Mouse (Mus musculus) heart, postnatal 0 days (tissue): Measurements from ENCODE around the gene Lpar5. TPM values are rescaled to one million over a fixed set of nuclear protein-coding genes. Genes with fewer than 3 reads are reported as not detected.
"Not testable (repeated sequence)": the region's sequence is repeated elsewhere in the genome, so short reads cannot be mapped to it uniquely, and the experiment has no call there.

Experiments
- ATAC-seq: fragments of 200-750 bp; cut with Nextera tagmentation; 2 replicates; pipeline ENCODE4 v1.8.0; 2017; ENCODE audit warnings: low read depth, moderate number of reproducible peaks, moderate library complexity; ENCODE audit not compliant: insufficient read depth
- DNase-seq: peaks from one replicate; pipeline ENCODE4 v3.0.0-alpha.2; 2016; ENCODE audit warnings: low spot score
- H3K27ac ChIP-seq: fragments of 300-500 bp; sonication (generic); 2 replicates; pipeline ENCODE4 v1.5.1; 2014; ENCODE audit warnings: low read depth, mild to moderate bottlenecking
- H3K27me3 ChIP-seq: fragments of 300-500 bp; sonication (generic); 2 replicates; pipeline ENCODE4 v1.6.1; 2014; ENCODE audit warnings: low read length, mixed read lengths; ENCODE audit not compliant: control insufficient read depth, insufficient read depth
- H3K36me3 ChIP-seq: fragments of 300-500 bp; sonication (generic); replicated peaks from 2 replicates; pipeline ENCODE4 v1.6.1; 2014; ENCODE audit warnings: low read length, mixed read lengths; ENCODE audit not compliant: control insufficient read depth, insufficient read depth
- H3K4me1 ChIP-seq: fragments of 300-500 bp; sonication (generic); 2 replicates; pipeline ENCODE4 v1.6.1; 2014; ENCODE audit warnings: antibody characterized with exemption; ENCODE audit not compliant: control insufficient read depth, insufficient read depth
- H3K4me2 ChIP-seq: fragments of 300-500 bp; sonication (generic); 2 replicates; pipeline ENCODE4 v1.6.1; 2014; ENCODE audit warnings: low read depth, mild to moderate bottlenecking, low read length, moderate library complexity
- H3K4me3 ChIP-seq: fragments of 300-500 bp; sonication (generic); 2 replicates; pipeline ENCODE4 v1.5.1; 2014; ENCODE audit warnings: low read depth, low read length
- H3K9ac ChIP-seq: fragments of 300-500 bp; sonication (generic); replicated peaks from 2 replicates; pipeline ENCODE4 v1.6.1; 2014; ENCODE audit warnings: low read depth, low read length, mixed read lengths
- H3K9me3 ChIP-seq: fragments of 300-500 bp; sonication (generic); replicated peaks from 2 replicates; pipeline ENCODE4 v1.6.1; 2016; ENCODE audit warnings: low read length; ENCODE audit not compliant: control insufficient read depth
- CTCF ChIP-seq: IDR thresholded peaks from 2 replicates; pipeline ENCODE4 v1.5.1; 2016; ENCODE audit warnings: antibody characterized with exemption, control low read depth, low read depth
- EP300 ChIP-seq: IDR thresholded peaks from 2 replicates; pipeline ENCODE4 v1.6.1; 2016; ENCODE audit warnings: antibody characterized with exemption, low read depth
- WGBS: fragments of 180-500 bp; shearing (Covaris S2); extraction: QIAGEN DNeasy Blood & Tissue Kit; methylation state at CpG from one replicate; pipeline ENCODE4 v1.1.7; 2014; 5-methylcytosine and 5-hydroxymethylcytosine counted together
- polyA plus RNA-seq: library from polyadenylated mRNA; unstranded; fragments of >200 nt; fragmentation: Nextera tagmentation; extraction: Ambion mirVana; gene quantifications from 2 replicates; pipeline ENCODE4 v1.2.1, GENCODE M21; 2015
- total RNA-seq: library from RNA; depleted of rRNA; stranded (reverse); fragments of >200 nt; gene quantifications from 2 replicates; pipeline ENCODE4 v1.2.3, GENCODE M21; 2014; ENCODE audit warnings: low replicate concordance; rRNA removed

The Lpar5 gene
- total RNA-seq (not detected in 2 replicates), polyA plus RNA-seq (0.12 TPM in 1 of 2 replicates, not detected in the other)

GRCm38 (mm10) chr6:125067571-125067995, at the start of gene Lpar5:
Gene Lpar5 (plus strand): TSS chr6:125067920.
- 51% methylated on average over 8 of the region's 8 CpGs for WGBS
- Histone ChIP-seq H3K36me3 (no peaks in the 10 kb centered on the region), H3K4me2 (no peak within 1 kb of the TSS), H3K4me1 (no peaks in the 10 kb centered on the region), H3K9me3 (no peaks in the 10 kb centered on the region), H3K27me3 (no peaks in the 10 kb centered on the region), H3K27ac (no peak within 1 kb of the TSS), H3K9ac (no peak within 1 kb of the TSS), H3K4me3 (no peak within 1 kb of the TSS)
- ATAC-seq (no peak), DNase-seq (no peak)
- TF ChIP-seq EP300, result no peak
- no peak for TF ChIP-seq CTCF

DNA sequence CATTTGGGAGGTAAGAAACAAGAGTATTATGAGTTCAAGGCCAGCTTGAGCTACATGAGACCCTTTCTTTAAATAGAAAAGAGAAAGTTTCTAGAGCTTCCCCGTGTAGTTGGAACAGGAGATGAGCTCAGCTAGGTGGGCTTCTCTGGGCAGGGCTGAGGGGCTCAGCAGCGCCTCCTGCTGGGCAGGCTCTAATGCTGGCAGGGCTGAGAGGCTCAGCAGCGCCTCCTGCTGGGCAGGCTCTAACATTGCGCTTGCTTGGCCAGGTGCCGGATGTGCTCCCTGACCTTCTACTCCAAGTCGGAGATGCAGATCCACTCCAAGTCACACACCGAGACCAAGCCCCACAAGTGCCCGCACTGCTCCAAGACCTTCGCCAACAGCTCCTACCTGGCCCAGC, 37.2 kb upstream of the Lpar5 start:
- H3K9me3 ChIP-seq, H3K9ac ChIP-seq, ATAC-seq, H3K27ac ChIP-seq, H3K4me2 ChIP-seq, H3K27me3 ChIP-seq, H3K4me3 ChIP-seq, DNase-seq, H3K4me1 ChIP-seq: not testable (repeated sequence)
- peaks cover 69% of the 10 kb centered on the region for H3K36me3 ChIP-seq
- TF ChIP-seq CTCF, result peak; percentile 98
- WGBS, result 35% methylated on average over 7 of the region's 9 CpGs

DNA sequence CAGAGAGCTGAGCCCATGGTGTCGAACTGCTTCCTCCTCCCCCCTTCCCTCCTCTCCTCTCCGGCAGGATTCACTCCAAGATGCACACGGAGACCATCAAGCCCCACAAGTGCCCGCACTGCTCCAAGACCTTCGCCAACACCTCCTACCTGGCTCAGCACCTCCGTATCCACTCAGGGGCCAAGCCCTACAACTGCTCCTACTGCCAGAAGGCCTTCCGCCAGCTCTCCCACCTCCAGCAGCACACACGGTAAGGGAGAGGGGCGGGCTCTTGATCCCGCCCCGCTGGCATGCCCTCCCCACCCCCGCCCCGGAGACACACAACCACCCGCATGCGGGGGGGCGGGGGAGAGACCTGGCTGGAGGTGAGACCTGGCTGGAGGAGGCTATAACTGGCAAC, 36.1 kb upstream of the Lpar5 start:
- TF ChIP-seq CTCF (no peak), EP300 (no peak)

DNA sequence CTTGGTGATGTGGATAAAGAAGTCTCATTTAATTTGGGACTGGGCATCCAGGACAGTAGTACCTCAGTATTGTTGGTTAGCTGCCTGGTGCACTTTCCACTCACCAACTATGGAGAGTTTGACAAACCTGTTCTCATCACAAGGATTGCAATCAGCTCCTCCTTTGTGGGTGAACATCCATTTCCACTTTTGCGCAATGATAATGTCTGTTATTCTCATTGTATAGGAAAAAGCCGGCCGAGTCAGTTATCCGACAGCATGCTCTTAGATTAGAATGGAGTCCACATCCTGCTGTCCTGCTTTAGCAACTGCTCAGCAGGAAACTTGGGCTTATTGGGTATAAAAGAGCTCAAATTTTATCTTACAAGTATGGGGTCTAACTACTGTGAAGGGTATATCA, 29.1 kb upstream of the Lpar5 start:
- TF ChIP-seq EP300 (no peak), CTCF (no peak)
- Histone ChIP-seq H3K27me3 (no peaks in the 10 kb centered on the region), H3K27ac (no peak overlapping the region), H3K4me1 (peaks cover 13% of the 10 kb centered on the region), H3K4me3 (peak overlapping the region; percentile 75), H3K4me2 (peak overlapping the region; percentile 88), H3K36me3 (peaks cover 31% of the 10 kb centered on the region), H3K9ac (no peak overlapping the region), H3K9me3 (no peaks in the 10 kb centered on the region)
- no peak for ATAC-seq
- no peak for DNase-seq
- WGBS, result 77% methylated on average over 4 of the region's 4 CpGs

More for the DNA sequence above, 36.1 kb upstream of the Lpar5 start:
- 85% methylated on average over 16 of the region's 16 CpGs for WGBS
- ATAC-seq (no peak), DNase-seq (no peak)
- Histone ChIP-seq H3K4me2 (no peak overlapping the region), H3K9ac (no peak overlapping the region), H3K27me3 (no peaks in the 10 kb centered on the region), H3K36me3 (peaks cover 69% of the 10 kb centered on the region), H3K27ac (no peak overlapping the region), H3K4me3 (no peak overlapping the region), H3K9me3 (no peaks in the 10 kb centered on the region), H3K4me1 (no peaks in the 10 kb centered on the region)

- no peaks in the 10 kb centered on the region for H3K9me3 ChIP-seq
- H3K27ac ChIP-seq, result peak overlapping the region; percentile 58
- H3K4me1 ChIP-seq, result peaks cover 13% of the 10 kb centered on the region
- no peak for TF ChIP-seq EP300
- no peak for TF ChIP-seq CTCF
- 5% methylated on average over 8 of the region's 8 CpGs for WGBS
- peaks cover 31% of the 10 kb centered on the region for H3K36me3 ChIP-seq
- peak overlapping the region; percentile 75 for H3K4me3 ChIP-seq
- peak overlapping the region; percentile 88 for H3K4me2 ChIP-seq
- 0 out of 2 replicates have a peak overlapping the region, but pooled peaks have one; percentile 3 for H3K9ac ChIP-seq
- no peaks in the 10 kb centered on the region for H3K27me3 ChIP-seq
- ATAC-seq, result 0 out of 2 replicates have a peak, but pooled peaks have one; percentile 3
- DNase-seq, result no peak
Measured at GRCm38 (mm10) chr6:125039131-125039530, 28.6 kb upstream of the Lpar5 start.

- 0% methylated on average over 25 of the region's 26 CpGs for WGBS
- H3K4me3 ChIP-seq, result peak within 1 kb of the TSS; percentile 75
- peak within 1 kb of the TSS; percentile 43 for H3K9ac ChIP-seq
- TF ChIP-seq CTCF, result no peak
- peak; percentile 95 for TF ChIP-seq EP300
- peaks cover 31% of the 10 kb centered on the region for H3K36me3 ChIP-seq
- H3K4me2 ChIP-seq, result peak within 1 kb of the TSS; percentile 88
- no peaks in the 10 kb centered on the region for H3K9me3 ChIP-seq
- H3K27me3 ChIP-seq, result no peaks in the 10 kb centered on the region
- H3K4me1 ChIP-seq, result peaks cover 13% of the 10 kb centered on the region
- ATAC-seq (peak; percentile 97), DNase-seq (peak; percentile 96)
- peak within 1 kb of the TSS; percentile 72 for H3K27ac ChIP-seq
Measured at GRCm38 (mm10) chr6:125039533-125040153, 28.1 kb upstream of the Lpar5 start, which contains the start of gene Ing4. Gene Ing4 (plus strand): TSS chr6:125039760.
